Mouse (Mus musculus) T-helper 17 cell (primary cell): ENCODE data around the gene Ccdc169.

Experiments
- in situ Hi-C, 2 experiments: fragments of 300-600 bp; cut with MboI, MseI; formaldehyde crosslinking; loops; 1 replicate in 1 of 2; 2 replicates in 1 of 2; pipeline ENCODE4 v1.15.1; 2025; ENCODE audit warnings: high pct_unique_total_duplicates in 2 of 2

Ccdc169 gene

GRCm38 (mm10) chr3:55119275-55119898, 17.8 kb upstream of the Ccdc169 start:
- in situ Hi-C loops = loop anchor here (10.0 to 25.0 kb wide), 2 partner anchors 305 to 1657 kb away; partner anchors contain the start of genes Nhlrc3 (in 1 of the 2) and Proser1 (in 1 of the 2)

DNA sequence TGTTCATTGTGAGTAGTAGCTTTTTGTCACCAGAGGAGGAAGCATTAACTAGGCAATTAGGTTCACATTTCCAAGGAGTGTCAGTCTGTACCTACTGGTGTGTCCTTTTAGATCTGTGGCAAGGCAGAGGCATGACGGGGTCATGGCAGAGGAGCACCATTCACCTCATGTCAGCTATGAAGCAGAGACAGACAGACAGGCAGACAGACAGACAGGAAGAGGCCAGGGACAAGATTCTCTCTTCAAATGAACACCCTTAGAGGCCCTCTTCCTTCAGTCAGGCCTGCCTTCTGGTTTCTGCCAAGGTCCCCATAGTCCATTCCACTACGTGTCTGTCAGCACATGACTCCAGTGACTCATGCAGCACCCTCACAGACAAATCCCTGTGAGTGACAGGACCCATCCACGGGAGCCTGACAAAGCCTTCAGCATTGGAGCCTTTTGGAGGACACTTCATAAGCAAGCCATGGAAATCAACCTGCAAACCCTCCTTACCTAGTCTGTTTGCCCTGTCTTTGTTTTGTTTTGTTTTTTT, 14.7 kb upstream of the Ccdc169 start:
- in situ Hi-C loops = loop anchor here in 1 of 2 experiments (25.0 kb wide), 1 partner anchor 1660 kb away; the partner anchor contains the start of genes Nhlrc3 and Proser1

GRCm38 (mm10) chr3:55123064-55123463, 14.1 kb upstream of the Ccdc169 start:
- in situ Hi-C loops = loop anchor here in 1 of 2 experiments (25.0 kb wide), 1 partner anchor 1661 kb away; the partner anchor contains the start of genes Nhlrc3 and Proser1

GRCm38 (mm10) chr3:55129181-55129692, 7.9 kb upstream of the Ccdc169 start:
- in situ Hi-C loops = no loop called here

DNA sequence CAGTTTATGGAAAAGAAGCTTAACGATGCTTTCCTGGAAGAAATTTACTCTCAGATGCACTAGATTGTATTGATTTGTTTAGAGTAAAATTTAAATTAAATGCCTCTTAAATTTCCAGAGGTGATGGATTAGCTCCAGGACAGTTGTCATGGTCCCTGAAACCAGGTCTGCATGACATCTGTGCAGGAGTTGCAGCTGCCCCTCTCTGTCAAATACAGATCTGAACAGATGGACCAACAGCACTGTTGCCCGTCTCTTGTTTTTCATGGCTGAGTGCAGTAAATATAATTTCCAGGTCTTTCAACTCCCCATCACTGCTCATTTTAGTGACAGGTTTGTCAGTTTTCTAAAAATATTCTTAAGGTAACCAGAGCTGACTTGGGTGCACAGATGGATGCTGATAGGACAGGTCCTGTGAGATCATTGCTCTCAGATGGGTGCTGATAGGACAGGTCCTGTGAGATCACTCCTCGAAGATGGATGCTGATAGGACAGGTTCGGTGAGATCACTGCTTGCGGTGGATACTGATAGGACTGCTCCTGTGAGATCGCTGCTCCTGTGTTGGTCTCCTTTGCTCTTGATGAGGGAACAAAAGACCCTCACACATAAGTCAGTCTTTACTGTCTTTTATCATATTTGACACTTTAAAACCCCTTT, 5.4 kb upstream of the Ccdc169 start:
- in situ Hi-C loops = no loop called here

DNA sequence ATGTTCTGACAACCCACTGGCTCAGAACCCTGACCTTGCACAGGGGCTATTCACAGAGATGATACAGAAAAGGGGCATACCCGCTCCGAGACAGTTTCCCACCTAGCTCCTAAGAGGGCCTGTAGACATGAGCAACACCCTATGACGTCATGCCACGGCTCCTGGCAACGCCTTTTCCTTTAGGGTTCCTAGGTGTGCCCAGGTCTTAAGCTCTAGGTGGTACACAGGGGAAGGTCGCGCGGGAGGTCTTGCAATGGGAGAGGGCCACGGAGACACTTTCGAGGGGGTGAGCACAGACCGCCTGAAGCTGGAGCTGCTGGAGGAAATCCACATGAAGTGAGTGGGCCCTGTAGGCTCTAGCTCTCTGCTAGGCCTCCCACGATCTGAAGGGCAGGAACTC, 2.7 kb downstream of the Ccdc169 start:
- in situ Hi-C loops = no loop called here

- in situ Hi-C loops = no loop called here
Observed at GRCm38 (mm10) chr3:55141401-55141800, 4.3 kb downstream of the Ccdc169 start.

DNA sequence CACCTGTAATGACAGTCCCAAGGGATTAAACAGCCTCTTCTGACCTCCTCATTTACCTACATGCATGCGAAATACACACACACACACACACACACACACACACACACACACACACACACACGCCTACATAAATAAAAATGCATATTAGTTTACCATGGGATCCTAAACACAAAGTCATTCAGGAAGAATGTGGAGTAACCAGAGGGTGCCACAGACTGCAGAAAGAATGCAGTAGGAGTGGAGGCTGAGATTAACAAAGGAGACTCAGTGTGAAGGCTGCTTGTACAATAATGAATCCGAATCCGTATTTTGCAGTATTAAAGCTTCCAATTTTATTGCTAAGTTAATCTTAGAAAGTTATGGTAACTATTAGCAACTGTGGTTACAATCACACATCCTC, 7.8 kb downstream of the Ccdc169 start:
- in situ Hi-C loops = no loop called here

- in situ Hi-C loops = no loop called here
Observed at GRCm38 (mm10) chr3:55146441-55146840, 9.3 kb downstream of the Ccdc169 start.

GRCm38 (mm10) chr3:55147156-55147555, 10.0 kb downstream of the Ccdc169 start:
- in situ Hi-C loops = no loop called here

GRCm38 (mm10) chr3:55148091-55148490, 11.0 kb downstream of the Ccdc169 start:
- in situ Hi-C loops = no loop called here

- in situ Hi-C loops = no loop called here
Observed at GRCm38 (mm10) chr3:55151656-55152433, 14.7 kb downstream of the Ccdc169 start.

DNA sequence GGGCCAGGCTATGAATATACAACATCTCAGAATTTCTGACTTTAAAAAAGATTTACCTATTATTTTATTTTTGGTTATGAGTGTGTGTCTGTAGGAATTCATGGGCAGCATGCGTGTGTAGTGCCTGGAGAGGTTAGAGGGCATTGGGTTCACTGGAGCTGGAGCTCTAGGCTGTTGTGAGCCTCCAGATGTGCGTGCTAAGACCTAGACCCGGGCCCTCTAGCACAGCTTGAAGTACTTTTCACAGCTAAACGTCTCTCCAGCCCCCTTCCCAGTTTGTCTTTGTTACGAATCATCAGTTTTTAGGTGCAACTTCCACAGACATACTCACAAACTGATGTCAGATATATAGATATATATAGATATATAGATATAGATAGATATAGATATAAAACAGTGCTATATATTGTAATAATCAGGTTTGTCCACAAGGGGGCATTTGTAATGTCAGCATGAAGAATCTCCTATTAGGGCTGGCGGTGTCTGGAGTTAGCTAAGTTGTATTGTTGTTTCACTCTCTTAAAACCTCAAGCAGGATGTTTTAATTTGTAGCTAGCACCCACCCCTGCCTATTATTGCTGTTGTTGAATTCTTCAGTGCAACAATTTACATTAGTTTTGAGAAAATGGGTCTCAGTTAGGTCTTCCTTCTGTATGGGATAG, 15.7 kb downstream of the Ccdc169 start:
- in situ Hi-C loops = no loop called here

DNA sequence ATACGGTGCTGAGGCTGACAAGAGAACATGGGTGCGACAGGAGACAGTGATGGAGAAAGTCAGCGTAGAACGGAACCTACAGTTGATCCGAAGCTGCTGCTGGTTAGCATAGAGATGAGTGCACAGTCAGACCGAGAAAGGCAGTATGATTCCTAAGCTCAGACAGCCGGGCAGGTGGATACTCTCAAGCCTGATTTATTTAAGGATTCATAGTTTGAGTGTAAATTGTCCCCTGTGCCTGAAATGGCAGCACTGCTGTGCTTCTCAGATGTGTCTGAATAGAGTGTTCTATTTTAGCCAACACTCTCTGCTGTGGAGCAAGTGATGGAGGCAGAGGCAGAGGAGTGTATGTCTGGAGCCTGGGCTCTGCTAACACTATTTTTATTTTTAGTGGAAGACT, 17.0 kb downstream of the Ccdc169 start:
- in situ Hi-C loops = no loop called here

DNA sequence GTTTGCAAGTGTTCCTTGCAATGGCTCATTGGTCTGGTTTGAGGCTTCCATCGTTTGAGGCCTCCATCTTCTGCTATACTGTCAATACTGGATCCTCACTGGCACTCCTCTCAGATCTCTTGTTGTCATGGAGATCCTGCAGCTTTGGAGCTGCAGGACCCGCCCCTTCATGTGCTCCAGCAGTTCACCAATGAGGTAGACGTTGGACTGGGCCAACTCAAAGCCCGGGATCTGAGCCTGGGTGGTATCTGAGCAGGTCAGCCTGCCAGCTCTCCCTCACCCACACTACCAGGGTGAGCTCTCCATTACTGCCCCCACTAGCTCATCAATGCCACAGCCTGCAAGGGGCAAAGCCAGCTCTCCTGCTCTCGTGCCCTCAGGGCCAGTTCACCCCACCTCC, 20.3 kb downstream of the Ccdc169 start:
- in situ Hi-C loops = loop anchor here (5.0 kb wide), 3 partner anchors 80 to 205 kb away; no protein-coding TSS in a partner anchor

GRCm38 (mm10) chr3:55161144-55161543, 24.0 kb downstream of the Ccdc169 start:
- in situ Hi-C loops = no loop called here

GRCm38 (mm10) chr3:55163510-55163909, 26.4 kb downstream of the Ccdc169 start:
- in situ Hi-C loops = no loop called here

DNA sequence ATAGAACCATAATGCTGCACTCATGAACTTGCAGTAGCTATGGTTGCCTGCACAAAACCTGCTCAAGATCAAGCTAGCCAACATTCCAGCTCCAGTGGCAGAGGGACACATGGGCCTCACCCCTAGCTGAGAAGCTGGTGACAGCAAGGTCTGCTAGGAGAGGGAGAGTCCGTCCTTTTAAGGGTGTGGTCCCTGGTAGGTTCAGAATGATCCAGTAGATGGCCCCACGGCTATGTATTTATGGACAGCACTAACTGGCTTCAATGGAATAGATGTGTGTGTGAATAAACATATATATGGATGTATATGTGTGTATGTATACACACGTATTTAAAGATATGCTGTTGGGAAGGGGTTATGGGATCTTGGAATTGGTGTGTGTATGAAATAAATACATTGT, 35.3 kb downstream of the Ccdc169 start:
- in situ Hi-C loops = no loop called here

DNA sequence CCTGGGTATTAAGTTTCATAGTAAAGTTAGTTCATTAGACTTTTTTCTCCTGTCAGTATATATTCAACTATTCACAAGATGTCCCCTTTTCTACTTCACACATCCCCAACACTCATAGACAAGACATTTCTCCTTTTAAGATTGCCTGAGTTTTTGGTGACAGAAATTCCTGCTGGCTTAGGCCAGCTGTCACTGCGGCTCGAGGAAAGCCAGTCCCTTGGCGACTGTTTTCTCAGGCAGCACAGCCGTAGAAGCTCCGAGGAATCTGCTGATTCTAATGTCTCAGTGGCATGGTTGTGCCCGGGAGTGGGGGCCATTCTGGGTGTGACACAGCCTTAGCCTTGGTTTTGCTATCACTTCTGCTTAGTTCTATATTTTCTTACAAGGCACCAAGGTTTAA, 40.1 kb downstream of the Ccdc169 start:
- in situ Hi-C loops = no loop called here

DNA sequence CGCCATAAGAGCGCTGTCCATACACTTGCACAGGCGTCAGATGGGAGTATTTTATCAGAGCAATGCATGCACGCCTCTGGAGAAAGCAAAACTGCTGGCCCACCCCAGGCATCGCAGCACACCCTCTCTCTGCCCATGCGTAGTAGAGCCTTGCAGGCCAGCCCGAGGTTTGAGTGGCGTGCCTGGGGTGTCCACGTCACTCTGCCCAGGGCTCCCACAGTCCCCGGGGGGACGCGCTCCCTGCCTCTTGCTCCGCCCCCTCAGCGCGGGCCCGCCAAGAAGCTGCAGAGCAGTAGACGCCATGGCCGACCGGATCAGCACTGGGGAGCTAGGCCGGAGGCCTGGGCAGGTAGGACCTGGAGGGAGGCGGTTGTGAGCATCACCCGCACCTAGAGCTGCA, 44.6 kb downstream of the Ccdc169 start, which contains the start of gene Sohlh2:
Gene Sohlh2 (plus strand): TSS at position 263 of the 400 bp plus-strand sequence.
- in situ Hi-C loops = no loop called here

GRCm38 (mm10) chr3:55191668-55192067, 54.5 kb downstream of the Ccdc169 start:
- in situ Hi-C loops = no loop called here
